Mouse (Mus musculus): ENCODE measurements around the gene Cluap1. TPM values are rescaled to one million over a fixed set of nuclear protein-coding genes. Genes with fewer than 3 reads are reported as not detected.

The Cluap1 gene
- 7.5 and 10.2 TPM in 2 replicates for polyA plus RNA-seq (2012; rRNA removed)

DNA sequence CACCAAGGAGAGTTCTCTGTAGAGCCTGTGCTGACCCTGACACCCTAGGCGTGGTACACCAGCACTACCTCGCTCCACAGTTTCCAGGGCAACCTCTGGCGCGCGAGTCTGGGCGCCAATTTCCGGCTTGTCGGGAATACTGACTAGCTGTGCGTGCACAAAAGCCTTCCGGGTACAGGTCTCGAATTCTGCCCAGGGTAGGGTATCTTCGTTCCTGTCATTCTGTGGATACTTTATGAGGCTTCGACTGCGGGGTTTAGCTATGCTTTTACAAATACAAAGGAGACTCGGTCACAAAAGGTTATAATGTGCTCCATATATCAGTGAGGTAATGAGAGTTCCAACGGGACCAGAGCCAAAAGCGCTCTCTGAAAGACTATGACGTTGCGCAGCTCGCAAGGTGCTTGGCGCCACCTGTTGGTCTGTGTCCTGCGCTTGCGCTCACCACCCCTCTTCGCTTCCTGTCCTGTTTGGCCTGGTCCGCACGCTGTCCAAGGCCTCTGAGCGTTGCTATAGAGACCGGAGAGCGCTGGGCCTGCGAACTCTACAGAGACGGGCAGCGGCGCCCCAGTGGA, at the start of gene Cluap1, which contains the start of gene 1700037C18Rik:
Cluap1 (plus strand) TSS at position 265 of the 575 bp plus-strand sequence.
1700037C18Rik (minus strand) TSS at position 153 of the 575 bp plus-strand sequence.

DNA sequence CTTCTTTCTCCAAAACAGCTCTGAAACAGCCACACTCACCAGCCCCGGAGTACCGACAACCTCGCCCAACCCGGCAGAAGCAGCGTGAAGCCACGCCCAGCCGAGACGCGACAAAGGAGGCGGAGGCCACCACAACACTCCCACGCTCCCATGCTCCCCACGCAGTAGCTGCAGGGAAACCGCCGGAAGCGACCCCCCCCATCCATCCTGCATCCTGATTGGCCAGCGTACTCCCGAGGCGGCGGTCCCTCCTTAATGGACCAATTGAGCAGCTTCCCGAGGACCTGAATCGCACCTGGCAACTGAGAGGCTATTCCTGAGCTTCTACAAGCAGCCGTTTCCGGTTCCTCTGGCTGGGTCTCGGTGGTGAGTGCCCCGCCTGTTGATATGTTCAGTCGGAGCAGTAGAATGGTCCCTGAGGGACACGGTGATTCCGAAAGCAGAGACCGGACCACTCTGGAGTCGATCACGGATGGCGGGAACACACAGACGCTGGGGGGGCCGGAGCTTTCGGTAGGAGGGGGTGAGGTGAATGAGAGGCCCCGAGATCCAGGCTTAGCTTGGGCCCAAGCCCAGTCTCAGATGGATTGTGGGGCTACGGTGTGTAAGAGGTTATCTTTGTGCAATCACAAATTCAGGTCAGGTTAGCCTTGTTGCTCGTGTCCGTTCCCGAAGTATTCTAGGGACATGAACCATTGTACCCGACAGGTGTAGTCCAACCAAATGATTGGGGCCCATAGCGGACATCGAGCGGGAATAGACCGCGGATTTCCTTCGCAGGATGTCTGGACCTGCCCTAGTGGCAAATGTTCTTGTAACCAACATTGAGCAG, 36.2 kb upstream of the Cluap1 start, which contains the start of gene Naa60:
Naa60 (plus strand) TSS at position 160 of the 832 bp plus-strand sequence.

DNA sequence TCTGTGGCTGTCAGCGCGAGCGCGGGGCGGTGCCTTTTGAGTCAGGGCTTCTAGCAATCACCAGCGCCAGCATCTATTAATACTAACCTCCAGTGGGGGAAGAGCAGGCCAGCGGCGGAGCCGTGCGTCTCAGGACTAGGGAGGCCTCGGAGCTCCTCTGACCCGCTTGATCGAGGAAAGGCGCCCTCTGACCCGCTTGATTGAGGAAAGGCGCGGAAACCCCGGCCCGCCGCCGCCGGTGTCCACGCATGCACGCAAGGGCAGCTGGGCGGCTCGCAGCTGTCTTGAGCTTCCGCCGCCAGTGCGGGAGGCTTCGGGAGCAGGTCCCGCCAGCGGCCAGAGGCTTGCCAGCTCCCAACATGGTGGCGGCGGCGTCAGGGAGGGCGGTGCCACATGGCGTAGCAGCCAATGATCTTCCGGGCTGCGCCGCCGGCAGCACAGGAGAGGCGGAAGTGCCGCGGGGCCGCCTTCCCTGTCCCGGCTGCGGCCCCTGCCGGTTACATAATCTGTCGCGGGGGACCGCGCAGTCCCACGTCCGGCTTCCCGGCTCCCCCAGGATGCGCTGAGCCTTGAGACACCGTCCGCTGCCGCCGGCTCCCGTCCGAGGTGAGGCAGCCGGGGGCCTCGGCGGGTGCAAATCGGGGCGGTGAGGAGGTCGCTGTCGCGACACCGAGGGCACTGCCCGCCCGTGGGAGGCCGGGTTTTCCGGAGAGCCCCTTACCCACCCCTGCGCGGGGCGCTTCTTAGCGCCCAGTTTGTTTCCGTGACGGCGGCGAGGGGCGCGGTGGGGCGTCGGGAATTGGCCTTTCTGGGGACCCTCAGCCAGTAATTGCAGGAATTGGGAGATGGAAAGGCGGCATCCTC, 24.2 kb upstream of the Cluap1 start, which contains the start of the genes Zfp597 and Gm20695:
Zfp597 (minus strand) TSS at position 361 of the 864 bp plus-strand sequence.
Gm20695 (plus strand) TSS at position 448 of the 864 bp plus-strand sequence.

DNA sequence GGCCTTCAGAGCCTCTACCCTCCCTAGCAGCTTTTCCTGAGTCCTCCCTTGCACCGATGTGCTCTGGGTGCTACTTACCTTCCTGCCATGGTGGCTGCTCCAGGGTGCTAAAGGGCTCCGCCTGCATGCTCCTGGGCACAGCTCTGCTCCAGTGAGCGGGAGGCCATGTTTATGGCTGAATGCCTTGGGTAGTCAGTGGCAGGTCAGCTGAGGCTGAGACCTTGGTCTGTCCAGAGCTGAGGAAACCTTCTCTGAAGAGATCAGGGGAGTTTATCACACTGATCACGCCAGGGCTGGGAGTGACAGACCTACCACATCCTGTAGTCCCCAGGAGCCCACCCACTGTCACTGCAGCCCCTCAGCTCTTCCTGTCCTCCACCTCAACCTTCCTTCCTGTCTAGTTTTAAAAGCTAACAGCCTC, 67.7 kb downstream of the Cluap1 start, which contains the start of gene Nlrc3:
Nlrc3 (minus strand) TSS at position 382 of the 421 bp plus-strand sequence.

Other genes starting within 250 kb of the Cluap1 start
- 0.09 and 0.13 TPM in 2 replicates for gene Mefv, start 190.7 kb upstream of the Cluap1 start, polyA plus RNA-seq (2012; rRNA removed)
- gene Zfp263, start 164.7 kb upstream of the Cluap1 start, polyA plus RNA-seq (2012; rRNA removed): 9.8 and 10.0 TPM in 2 replicates
- gene Olfr15, start 77.9 kb upstream of the Cluap1 start, polyA plus RNA-seq (2012; rRNA removed): not detected in 2 replicates
- gene Zfp174, start 61.5 kb upstream of the Cluap1 start, polyA plus RNA-seq (2012; rRNA removed): 1.4 and 2.0 TPM in 2 replicates
- 56.7 and 67.1 TPM in 2 replicates for gene Naa60, start 36.4 kb upstream of the Cluap1 start, polyA plus RNA-seq (2012; rRNA removed)
- gene Zfp597, start 24.2 kb upstream of the Cluap1 start, polyA plus RNA-seq (2012; rRNA removed): 2.3 and 2.6 TPM in 2 replicates
- not detected in 2 replicates for gene Gm20695, start 24.2 kb upstream of the Cluap1 start, polyA plus RNA-seq (2012; rRNA removed)
- 18.9 and 19.0 TPM in 2 replicates for gene 1700037C18Rik, start 112 bp upstream of the Cluap1 start, polyA plus RNA-seq (2012; rRNA removed)
- gene Nlrc3, start 67.8 kb downstream of the Cluap1 start, polyA plus RNA-seq (2012; rRNA removed): 6.5 and 8.0 TPM in 2 replicates
- 24.4 and 27.5 TPM in 2 replicates for gene Slx4, start 95.0 kb downstream of the Cluap1 start, polyA plus RNA-seq (2012; rRNA removed)
- 0.21 and 0.25 TPM in 2 replicates for gene Dnase1, start 128.1 kb downstream of the Cluap1 start, polyA plus RNA-seq (2012; rRNA removed)
- gene Trap1, start 169.0 kb downstream of the Cluap1 start, polyA plus RNA-seq (2012; rRNA removed): 109 and 128 TPM in 2 replicates